Mouse (Mus musculus) myocyte (in vitro differentiated cells): ENCODE results near the gene Brpf3.

Experiments
- E2F4 ChIP-seq: IDR thresholded peaks from one replicate; pipeline ENCODE4 v1.6.1; 2011; ENCODE audit warnings: mild to moderate bottlenecking, control low read depth, moderate library complexity; ENCODE audit not compliant: insufficient read depth
- MAX ChIP-seq: IDR thresholded peaks from one replicate; pipeline ENCODE4 v1.6.1; 2011; ENCODE audit warnings: low read depth, mild to moderate bottlenecking, control low read depth
- MYOD1 ChIP-seq, 3 experiments: IDR thresholded peaks; one replicate each; pipeline ENCODE4 v1.6.1; 2011; ENCODE audit warnings: control low read depth in 2 of 3, low read depth in 2 of 3, mild to moderate bottlenecking in 2 of 3, moderate library complexity in 1 of 3; ENCODE audit not compliant: insufficient read length in 2 of 3, control insufficient read depth in 1 of 3
- POLR2A ChIP-seq: IDR thresholded peaks from one replicate; pipeline ENCODE4 v1.6.1; 2011; ENCODE audit warnings: low read depth, mild to moderate bottlenecking, control low read depth, moderate library complexity; ENCODE audit not compliant: insufficient read length
- REST ChIP-seq: IDR thresholded peaks from one replicate; pipeline ENCODE4 v1.6.1; 2011; ENCODE audit warnings: mild to moderate bottlenecking, control low read depth, moderate library complexity; ENCODE audit not compliant: insufficient read depth, insufficient read length
- TCF3 ChIP-seq: IDR thresholded peaks from one replicate; pipeline ENCODE4 v1.6.1; 2011; ENCODE audit warnings: low read depth, control low read depth; ENCODE audit not compliant: insufficient read length
- USF1 ChIP-seq: IDR thresholded peaks from one replicate; pipeline ENCODE4 v1.6.1; 2011; ENCODE audit warnings: low read depth, mild to moderate bottlenecking, control low read depth, moderate library complexity

DNA sequence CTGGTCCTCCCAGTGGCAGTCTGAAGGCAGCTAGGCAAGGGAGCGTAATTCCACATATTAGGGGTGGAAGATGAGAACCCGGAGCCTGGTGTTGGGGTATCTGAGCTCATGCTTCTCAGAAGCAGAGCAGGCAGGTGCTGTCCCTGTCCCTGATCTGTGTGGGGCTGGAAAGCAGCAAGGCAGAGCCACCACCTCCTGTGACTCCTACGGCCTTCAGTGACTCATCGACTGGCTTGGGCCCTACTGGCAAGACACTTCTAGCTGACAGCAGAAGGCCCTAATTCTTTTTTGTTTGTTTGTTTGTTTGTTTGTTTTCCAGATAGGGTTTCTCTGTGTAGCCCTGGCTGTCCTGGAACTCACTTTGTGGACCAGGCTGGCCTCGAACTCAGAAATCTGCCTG is 49.6 kb downstream of the Brpf3 start:
- no peak for TF ChIP-seq TCF3
- no peak for TF ChIP-seq MAX
- TF ChIP-seq POLR2A: no peak
- no peak for TF ChIP-seq MYOD1 (IDR thresholded peaks at IDR 0.05; ENCODE audit: control insufficient read depth in 1 of 3, insufficient read length in 2 of 3, low read depth in 2 of 3)
- no peak for TF ChIP-seq USF1
- TF ChIP-seq REST: no peak
- TF ChIP-seq E2F4: no peak
